Mouse (Mus musculus) midbrain, embryonic 14.5 days (tissue): ENCODE results near the gene Sh3d21. TPM values are rescaled to one million over a fixed set of nuclear protein-coding genes. Genes with fewer than 3 reads are reported as not detected.

ENCODE experiments used
- ATAC-seq: fragments of 200-750 bp; cut with Nextera tagmentation; 2 replicates; pipeline ENCODE4 v1.8.0; 2017; ENCODE audit warnings: moderate number of reproducible peaks, moderate library complexity; ENCODE audit not compliant: low FRiP score, low TSS enrichment
- DNase-seq: peaks from one replicate; pipeline ENCODE4 v3.0.0-alpha.2; 2015
- H3K27ac ChIP-seq: fragments of 300-500 bp; sonication (generic); replicated peaks from 2 replicates; pipeline ENCODE4 v1.5.1; 2014; ENCODE audit warnings: mild to moderate bottlenecking, low read depth, low read length, moderate library complexity
- H3K27me3 ChIP-seq: fragments of 300-500 bp; sonication (generic); 2 replicates; pipeline ENCODE4 v1.6.1; 2014; ENCODE audit warnings: low read length, control low read depth, mixed read lengths; ENCODE audit not compliant: control insufficient read depth, insufficient read depth
- H3K36me3 ChIP-seq: fragments of 300-500 bp; sonication (generic); 2 replicates; pipeline ENCODE4 v1.6.1; 2014; ENCODE audit warnings: low read length, control low read depth; ENCODE audit not compliant: control insufficient read depth, insufficient read depth
- H3K4me1 ChIP-seq: fragments of 300-500 bp; sonication (generic); 2 replicates; pipeline ENCODE4 v1.6.1; 2014; ENCODE audit warnings: mild to moderate bottlenecking, antibody characterized with exemption, low read length, control low read depth; ENCODE audit not compliant: control insufficient read depth, insufficient read depth
- H3K4me2 ChIP-seq: fragments of 300-500 bp; sonication (generic); 2 replicates; pipeline ENCODE4 v1.6.1; 2014; ENCODE audit warnings: mild to moderate bottlenecking, low read length, moderate library complexity
- H3K4me3 ChIP-seq: fragments of 300-500 bp; sonication (generic); replicated peaks from 2 replicates; pipeline ENCODE4 v1.5.1; 2014; ENCODE audit warnings: low read depth, low read length
- H3K9ac ChIP-seq: fragments of 300-500 bp; sonication (generic); replicated peaks from 2 replicates; pipeline ENCODE4 v1.6.1; 2014; ENCODE audit warnings: mild to moderate bottlenecking, low read length, moderate library complexity
- H3K9me3 ChIP-seq: fragments of 300-500 bp; sonication (generic); 2 replicates; pipeline ENCODE4 v1.6.1; 2016; ENCODE audit warnings: low read length, control low read depth, mixed read lengths; ENCODE audit not compliant: control insufficient read depth
- WGBS: fragments of 180-500 bp; shearing (Covaris S2); extraction: QIAGEN DNeasy Blood & Tissue Kit; methylation state at CpG from one replicate; pipeline ENCODE4 v1.1.7; 2014; 5-methylcytosine and 5-hydroxymethylcytosine counted together
- polyA plus RNA-seq: library from polyadenylated mRNA; unstranded; fragments of >200 nt; fragmentation: Nextera tagmentation; extraction: Ambion mirVana; gene quantifications from 2 replicates; pipeline ENCODE4 v1.2.1, GENCODE M21; 2014

The Sh3d21 gene
- polyA plus RNA-seq, 1 experiment from 2014 or later = 0.89 TPM

GRCm38 (mm10) chr4:126151701-126152440 is 11.4 kb downstream of the Sh3d21 start:
- H3K9ac ChIP-seq = no peak overlapping the region
- 84% methylated on average over 16 of the region's 16 CpGs for WGBS
- no peaks in the 10 kb centered on the region for H3K9me3 ChIP-seq
- no peak for DNase-seq
- H3K27me3 ChIP-seq = peaks cover 36% of the 10 kb centered on the region
- no peaks in the 10 kb centered on the region for H3K36me3 ChIP-seq
- H3K27ac ChIP-seq = no peak overlapping the region
- no peak for ATAC-seq
- H3K4me2 ChIP-seq = no peak overlapping the region
- no peak overlapping the region for H3K4me3 ChIP-seq
- 0 out of 2 replicates have a peak, but pooled peaks cover 8% of the 10 kb centered on the region for H3K4me1 ChIP-seq

- Histone ChIP-seq H3K36me3 (no peaks in the 10 kb centered on the region), H3K9me3 (no peaks in the 10 kb centered on the region), H3K4me2 (no peak overlapping the region), H3K27ac (no peak overlapping the region), H3K27me3 (peaks cover 36% of the 10 kb centered on the region), H3K4me3 (no peak overlapping the region), H3K4me1 (0 out of 2 replicates have a peak, but pooled peaks cover 8% of the 10 kb centered on the region), H3K9ac (no peak overlapping the region)
- DNase-seq = no peak
- WGBS = 74% methylated on average over 6 of the region's 6 CpGs
- no peak for ATAC-seq
These were observed 12.4 kb downstream of the Sh3d21 start for GRCm38 (mm10) chr4:126150949-126151320.

- WGBS = 60% methylated on average over 16 of the region's 16 CpGs
These were observed 12.9 kb downstream of the Sh3d21 start for GRCm38 (mm10) chr4:126150297-126150948.

GRCm38 (mm10) chr4:126149798-126150197 is 13.5 kb downstream of the Sh3d21 start:
- 49% methylated on average over 10 of the region's 10 CpGs for WGBS
- ATAC-seq = no peak
- no peak overlapping the region for H3K4me3 ChIP-seq
- 0 out of 2 replicates have a peak, but pooled peaks cover 8% of the 10 kb centered on the region for H3K4me1 ChIP-seq
- H3K36me3 ChIP-seq = no peaks in the 10 kb centered on the region
- no peak overlapping the region for H3K4me2 ChIP-seq
- no peaks in the 10 kb centered on the region for H3K9me3 ChIP-seq
- no peak overlapping the region for H3K27ac ChIP-seq
- no peak for DNase-seq
- no peak overlapping the region for H3K9ac ChIP-seq
- H3K27me3 ChIP-seq = peaks cover 36% of the 10 kb centered on the region

More at GRCm38 (mm10) chr4:126150297-126150948, 12.9 kb downstream of the Sh3d21 start:
- peaks cover 36% of the 10 kb centered on the region for H3K27me3 ChIP-seq
- H3K36me3 ChIP-seq = no peaks in the 10 kb centered on the region
- H3K9ac ChIP-seq = no peak overlapping the region
- no peak overlapping the region for H3K4me2 ChIP-seq
- no peak overlapping the region for H3K4me3 ChIP-seq
- ATAC-seq (no peak), DNase-seq (peak; percentile 11)
- no peak overlapping the region for H3K27ac ChIP-seq
- no peaks in the 10 kb centered on the region for H3K9me3 ChIP-seq
- 0 out of 2 replicates have a peak, but pooled peaks cover 8% of the 10 kb centered on the region for H3K4me1 ChIP-seq

GRCm38 (mm10) chr4:126149041-126149676 is 14.1 kb downstream of the Sh3d21 start:
- WGBS = 20% methylated on average over 42 of the region's 42 CpGs

GRCm38 (mm10) chr4:126148161-126148961 is 14.9 kb downstream of the Sh3d21 start:
- WGBS = 2% methylated on average over 62 of the region's 67 CpGs
- DNase-seq (peak; percentile 40), ATAC-seq (no peak)
- H3K4me2 ChIP-seq = peak overlapping the region; percentile 60
- H3K9me3 ChIP-seq = no peaks in the 10 kb centered on the region
- H3K9ac ChIP-seq = peak overlapping the region; percentile 34
- H3K36me3 ChIP-seq = no peaks in the 10 kb centered on the region
- no peak overlapping the region for H3K27ac ChIP-seq
- 0 out of 2 replicates have a peak, but pooled peaks cover 8% of the 10 kb centered on the region for H3K4me1 ChIP-seq
- H3K27me3 ChIP-seq = peaks cover 36% of the 10 kb centered on the region
- peak overlapping the region; percentile 36 for H3K4me3 ChIP-seq

More at GRCm38 (mm10) chr4:126149041-126149676, 14.1 kb downstream of the Sh3d21 start:
- no peaks in the 10 kb centered on the region for H3K36me3 ChIP-seq
- H3K4me1 ChIP-seq = 0 out of 2 replicates have a peak, but pooled peaks cover 8% of the 10 kb centered on the region
- peak overlapping the region; percentile 36 for H3K4me3 ChIP-seq
- peak overlapping the region; percentile 34; the same call in 1 of the 2 replicates for H3K9ac ChIP-seq
- H3K9me3 ChIP-seq = no peaks in the 10 kb centered on the region
- no peak overlapping the region for H3K27ac ChIP-seq
- DNase-seq (no peak), ATAC-seq (no peak)
- peak overlapping the region; percentile 60 for H3K4me2 ChIP-seq
- H3K27me3 ChIP-seq = peaks cover 36% of the 10 kb centered on the region

- no peaks in the 10 kb centered on the region for H3K36me3 ChIP-seq
- no peaks in the 10 kb centered on the region for H3K9me3 ChIP-seq
- DNase-seq (peak; percentile 29), ATAC-seq (no peak)
- 3% methylated on average over 24 of the region's 24 CpGs for WGBS
- H3K9ac ChIP-seq = peak within 1 kb of the TSS; percentile 34
- H3K27ac ChIP-seq = no peak within 1 kb of the TSS
- H3K4me2 ChIP-seq = peak within 1 kb of the TSS; percentile 60
- H3K4me1 ChIP-seq = 0 out of 2 replicates have a peak, but pooled peaks cover 8% of the 10 kb centered on the region
- peak within 1 kb of the TSS; percentile 36 for H3K4me3 ChIP-seq
- peaks cover 36% of the 10 kb centered on the region for H3K27me3 ChIP-seq
These were observed 15.6 kb downstream of the Sh3d21 start, which contains the start of gene Eva1b for GRCm38 (mm10) chr4:126147533-126148160. Gene Eva1b (plus strand): TSS chr4:126147744.
